Mouse (Mus musculus): ENCODE measurements around the gene Eno3. TPM values are rescaled to one million over a fixed set of nuclear protein-coding genes. Genes with fewer than 3 reads are reported as not detected.

Gene Eno3
- total and polyA plus RNA-seq, 2 experiments from 2014 or later, result 7.6 to 9.9 TPM

- peaks cover 44% of the 10 kb centered on the region for H3K36me3 ChIP-seq (ENCODE audit: insufficient read depth, low read length)
- TF ChIP-seq CTCF (IDR thresholded peaks at IDR 0.05), result peak; percentile 90
- H3K9ac ChIP-seq (replicated peaks; ENCODE audit: low read length, poor library complexity, severe bottlenecking), result no peak overlapping the region
- H3K27ac ChIP-seq (ENCODE audit: low read depth, low read length), result peak overlapping the region; percentile 62
- H3K4me2 ChIP-seq (ENCODE audit: low read depth, low read length, poor library complexity, severe bottlenecking), result no peak overlapping the region
- peak; percentile 75 for ATAC-seq (ENCODE audit: low FRiP score)
- H3K27me3 ChIP-seq (ENCODE audit: insufficient read depth, low read length), result no peaks in the 10 kb centered on the region
- H3K4me3 ChIP-seq (ENCODE audit: low read depth, low read length), result no peak overlapping the region
- no peaks in the 10 kb centered on the region for H3K9me3 ChIP-seq (ENCODE audit: low read length)
- WGBS, result 18% methylated on average over 11 of the region's 11 CpGs
- peak; percentile 90 for DNase-seq (ENCODE audit: low spot score)
- peaks cover 8% of the 10 kb centered on the region for H3K4me1 ChIP-seq (ENCODE audit: insufficient read depth, low read length)
These were observed 25.0 kb downstream of the Eno3 start for GRCm38 (mm10) chr11:70681897-70682581.

GRCm38 (mm10) chr11:70683640-70684039 lies 26.6 kb downstream of the Eno3 start:
- Histone ChIP-seq H3K9me3 (ENCODE audit: low read length) (no peaks in the 10 kb centered on the region), H3K9ac (replicated peaks; ENCODE audit: low read length, poor library complexity, severe bottlenecking) (no peak overlapping the region), H3K36me3 (ENCODE audit: insufficient read depth, low read length) (peaks cover 37% of the 10 kb centered on the region), H3K4me2 (ENCODE audit: low read depth, low read length, poor library complexity, severe bottlenecking) (no peak overlapping the region), H3K4me1 (ENCODE audit: insufficient read depth, low read length) (peaks cover 10% of the 10 kb centered on the region), H3K27me3 (ENCODE audit: insufficient read depth, low read length) (no peaks in the 10 kb centered on the region), H3K27ac (ENCODE audit: low read depth, low read length) (no peak overlapping the region), H3K4me3 (ENCODE audit: low read depth, low read length) (no peak overlapping the region)
- no peak for TF ChIP-seq CTCF (IDR thresholded peaks at IDR 0.05)
- no peak for ATAC-seq (ENCODE audit: low FRiP score)
- WGBS, result 94% methylated on average over 5 of the region's 5 CpGs
- no peak for DNase-seq (ENCODE audit: low spot score)

GRCm38 (mm10) chr11:70686901-70687566 lies 30.0 kb downstream of the Eno3 start:
- Histone ChIP-seq H3K27ac (ENCODE audit: low read depth, low read length) (peak overlapping the region; percentile 80), H3K4me2 (ENCODE audit: low read depth, low read length, poor library complexity, severe bottlenecking) (peak overlapping the region; percentile 59), H3K36me3 (ENCODE audit: insufficient read depth, low read length) (peaks cover 15% of the 10 kb centered on the region), H3K4me1 (ENCODE audit: insufficient read depth, low read length) (peaks cover 14% of the 10 kb centered on the region), H3K9me3 (ENCODE audit: low read length) (no peaks in the 10 kb centered on the region), H3K9ac (replicated peaks; ENCODE audit: low read length, poor library complexity, severe bottlenecking) (peak overlapping the region; percentile 89), H3K4me3 (ENCODE audit: low read depth, low read length) (peak overlapping the region; percentile 76), H3K27me3 (ENCODE audit: insufficient read depth, low read length) (no peaks in the 10 kb centered on the region)
- 4% methylated on average over 16 of the region's 16 CpGs for WGBS
- ATAC-seq (ENCODE audit: low FRiP score), result no peak; the same call in 1 of the 2 replicates
- DNase-seq (ENCODE audit: low spot score), result peak; percentile 57
- TF ChIP-seq CTCF (IDR thresholded peaks at IDR 0.05), result peak; percentile 35

- Histone ChIP-seq H3K36me3 (ENCODE audit: insufficient read depth, low read length) (peaks cover 15% of the 10 kb centered on the region), H3K27me3 (ENCODE audit: insufficient read depth, low read length) (no peaks in the 10 kb centered on the region), H3K9ac (replicated peaks; ENCODE audit: low read length, poor library complexity, severe bottlenecking) (peak within 1 kb of the TSS; percentile 89), H3K4me2 (ENCODE audit: low read depth, low read length, poor library complexity, severe bottlenecking) (peak within 1 kb of the TSS; percentile 59), H3K9me3 (ENCODE audit: low read length) (no peaks in the 10 kb centered on the region), H3K27ac (ENCODE audit: low read depth, low read length) (peak within 1 kb of the TSS; percentile 80), H3K4me1 (ENCODE audit: insufficient read depth, low read length) (peaks cover 14% of the 10 kb centered on the region), H3K4me3 (ENCODE audit: low read depth, low read length) (peak within 1 kb of the TSS; percentile 76)
- WGBS, result 1% methylated on average over 47 of the region's 55 CpGs
- DNase-seq (ENCODE audit: low spot score) (peak; percentile 83), ATAC-seq (ENCODE audit: low FRiP score) (peak; percentile 81)
- TF ChIP-seq CTCF (IDR thresholded peaks at IDR 0.05), result peak; percentile 66
These were observed 30.7 kb downstream of the Eno3 start, which contains the start of gene Camta2 for GRCm38 (mm10) chr11:70687601-70688199. Gene Camta2, minus strand, starts transcription at chr11:70688105.

- Histone ChIP-seq H3K4me1 (ENCODE audit: insufficient read depth, low read length) (peaks cover 14% of the 10 kb centered on the region), H3K36me3 (ENCODE audit: insufficient read depth, low read length) (peaks cover 11% of the 10 kb centered on the region), H3K9ac (replicated peaks; ENCODE audit: low read length, poor library complexity, severe bottlenecking) (peak overlapping the region; percentile 89), H3K9me3 (ENCODE audit: low read length) (no peaks in the 10 kb centered on the region), H3K4me3 (ENCODE audit: low read depth, low read length) (peak overlapping the region; percentile 76), H3K27me3 (ENCODE audit: insufficient read depth, low read length) (no peaks in the 10 kb centered on the region), H3K4me2 (ENCODE audit: low read depth, low read length, poor library complexity, severe bottlenecking) (peak overlapping the region; percentile 59), H3K27ac (ENCODE audit: low read depth, low read length) (peak overlapping the region; percentile 80)
- TF ChIP-seq CTCF (IDR thresholded peaks at IDR 0.05), result no peak
- DNase-seq (ENCODE audit: low spot score), result peak; percentile 9
- 9% methylated on average over 8 of the region's 8 CpGs for WGBS
- no peak for ATAC-seq (ENCODE audit: low FRiP score)
These were observed 31.4 kb downstream of the Eno3 start for GRCm38 (mm10) chr11:70688372-70688771.
